Mouse (Mus musculus) bone marrow, adult 2 months (tissue): ENCODE results near the gene Get4.

Source experiments
- CTCF ChIP-seq: fragments of 200-500 bp; IDR thresholded peaks from 2 replicates; pipeline ENCODE4 v1.5.1; 2011; ENCODE audit warnings: low read length, control low read depth; ENCODE audit not compliant: control insufficient read depth, insufficient read depth
- POLR2A ChIP-seq: fragments of 200-500 bp; IDR thresholded peaks from 2 replicates; pipeline ENCODE4 v1.6.1; 2011; ENCODE audit warnings: low read depth, mild to moderate bottlenecking, control low read depth, low read length, borderline replicate concordance; ENCODE audit not compliant: control insufficient read depth

DNA sequence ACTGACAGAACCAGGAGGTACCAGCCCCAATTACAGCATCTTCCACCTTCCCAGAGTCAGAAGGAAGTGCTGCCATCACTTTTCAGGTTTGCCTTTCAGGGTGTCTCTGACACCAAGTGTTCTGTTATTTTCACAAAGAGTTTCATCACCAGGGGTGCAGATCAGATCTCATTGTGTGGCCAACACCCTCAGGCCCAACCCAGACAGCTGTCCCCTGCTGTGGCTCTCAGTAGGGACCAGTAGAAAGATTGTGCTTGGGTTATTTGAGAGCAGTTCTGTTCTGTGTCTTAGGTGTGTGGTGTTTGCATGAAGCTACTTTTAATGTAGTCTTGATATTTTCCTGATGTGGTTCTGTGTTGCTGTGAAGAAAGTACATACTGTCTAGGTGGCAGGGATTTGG is 43.9 kb upstream of the Get4 start:
- TF ChIP-seq CTCF (no peak), POLR2A (no peak)
